Mouse (Mus musculus) cerebellum, adult 9-10 months (tissue): Measurements from ENCODE around the gene Prkn.

ENCODE experiments used
- DNase-seq: peaks from one replicate; pipeline ENCODE4 v3.0.0; 2022

The Prkn gene

GRCm38 (mm10) chr17:10997291-10997690 is 157.1 kb downstream of the Prkn start:
- DNase-seq = peak; percentile 19

DNA sequence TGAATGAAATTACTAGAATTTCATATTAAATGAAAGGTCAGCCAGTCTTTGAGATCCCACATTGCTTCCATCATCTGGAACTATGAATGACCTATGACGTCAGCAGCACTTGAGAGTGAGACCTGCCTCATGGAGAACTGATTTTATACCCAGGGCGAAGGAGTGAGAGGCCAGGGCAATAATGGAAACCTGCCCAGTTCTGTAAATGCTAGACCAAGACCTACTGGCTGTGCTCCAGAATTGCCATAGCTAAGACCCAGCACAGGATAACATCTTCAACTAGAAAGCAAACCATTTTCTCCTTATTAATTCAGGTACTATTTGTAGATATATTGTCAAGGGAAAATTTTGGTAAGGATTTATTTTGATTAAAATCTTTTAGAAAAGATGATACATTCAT is 183.2 kb downstream of the Prkn start:
- peak; percentile 41 for DNase-seq

DNA sequence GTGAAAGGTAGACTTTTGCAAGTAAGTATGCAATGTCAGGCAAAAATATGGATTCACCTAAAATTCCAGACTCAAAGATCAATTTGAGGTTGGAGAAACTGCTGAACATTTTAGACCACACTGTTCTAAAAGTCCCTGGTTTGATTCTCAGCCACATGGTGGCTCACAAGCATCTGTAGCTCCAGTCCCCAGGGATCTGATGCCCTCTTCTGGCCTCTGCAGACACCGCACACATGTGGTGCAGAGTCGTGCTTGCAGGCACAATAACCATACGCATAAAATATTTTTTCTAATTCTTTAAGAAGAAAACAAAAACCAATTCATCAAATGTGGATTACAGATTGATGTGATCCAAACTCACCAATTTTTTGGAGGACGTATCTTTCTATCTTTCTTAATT is 189.2 kb downstream of the Prkn start:
- DNase-seq = no peak

- no peak for DNase-seq
These were observed 190.8 kb downstream of the Prkn start for GRCm38 (mm10) chr17:11030936-11031335.

DNA sequence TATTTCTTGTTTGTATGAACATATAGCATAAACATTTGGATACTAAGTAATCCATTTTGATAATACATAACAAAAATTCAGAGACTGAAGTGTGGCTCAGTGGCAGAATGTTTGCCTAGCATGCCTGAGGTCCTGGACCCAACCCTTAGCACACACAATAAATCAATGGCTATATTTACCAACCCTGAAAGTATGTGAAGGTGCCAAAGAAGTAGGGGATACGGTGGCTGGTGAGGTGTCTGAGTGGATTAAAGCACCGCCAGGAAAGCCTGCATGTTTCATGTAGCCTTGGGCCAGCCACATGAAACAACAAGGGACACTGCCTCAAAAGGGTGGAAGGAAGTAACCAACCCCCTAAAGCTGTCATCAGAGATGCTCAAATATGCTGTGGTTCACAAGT is 192.2 kb downstream of the Prkn start:
- DNase-seq = no peak

GRCm38 (mm10) chr17:11033594-11033993 is 193.4 kb downstream of the Prkn start:
- DNase-seq = peak; percentile 51

DNA sequence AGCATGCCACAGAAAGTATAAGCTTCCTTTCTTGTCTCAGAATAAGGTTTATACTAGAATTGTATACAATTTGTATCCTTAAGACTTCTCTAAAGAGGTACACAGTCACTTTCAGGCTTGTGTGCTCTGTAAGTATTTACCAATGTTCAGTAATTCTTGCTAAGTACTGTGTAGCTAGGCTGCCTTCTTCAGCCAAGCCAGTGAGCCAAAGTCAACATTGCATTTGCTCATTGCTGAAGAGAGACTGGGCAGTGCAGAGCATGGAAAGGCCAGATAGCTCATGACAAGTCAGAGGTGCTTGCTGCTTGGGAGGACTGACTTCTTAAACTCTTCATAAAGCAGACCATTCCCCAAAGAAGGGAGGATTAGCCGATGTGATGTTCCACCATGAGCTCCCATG is 198.1 kb downstream of the Prkn start:
- no peak for DNase-seq

DNA sequence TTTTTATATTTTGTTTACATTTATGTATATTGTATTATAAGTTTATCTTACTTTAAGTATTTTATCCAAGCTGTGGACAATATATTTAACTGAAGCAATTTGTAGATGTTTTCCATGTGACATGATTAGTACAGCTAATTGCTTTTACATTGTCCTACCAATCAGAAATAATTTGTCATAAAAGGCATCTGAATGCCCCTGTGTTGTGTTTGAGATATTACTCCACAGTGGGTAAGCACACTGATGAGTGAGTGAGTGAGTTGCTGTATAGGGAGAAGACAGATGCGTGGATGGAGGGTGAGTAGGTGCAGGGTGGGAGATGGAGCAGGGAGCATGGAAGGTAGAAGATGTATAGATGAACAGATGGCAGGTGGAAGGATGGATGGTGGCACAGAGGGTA is 218.8 kb downstream of the Prkn start:
- DNase-seq = no peak

- no peak for DNase-seq
These were observed 227.0 kb downstream of the Prkn start for GRCm38 (mm10) chr17:11067076-11067703.

DNA sequence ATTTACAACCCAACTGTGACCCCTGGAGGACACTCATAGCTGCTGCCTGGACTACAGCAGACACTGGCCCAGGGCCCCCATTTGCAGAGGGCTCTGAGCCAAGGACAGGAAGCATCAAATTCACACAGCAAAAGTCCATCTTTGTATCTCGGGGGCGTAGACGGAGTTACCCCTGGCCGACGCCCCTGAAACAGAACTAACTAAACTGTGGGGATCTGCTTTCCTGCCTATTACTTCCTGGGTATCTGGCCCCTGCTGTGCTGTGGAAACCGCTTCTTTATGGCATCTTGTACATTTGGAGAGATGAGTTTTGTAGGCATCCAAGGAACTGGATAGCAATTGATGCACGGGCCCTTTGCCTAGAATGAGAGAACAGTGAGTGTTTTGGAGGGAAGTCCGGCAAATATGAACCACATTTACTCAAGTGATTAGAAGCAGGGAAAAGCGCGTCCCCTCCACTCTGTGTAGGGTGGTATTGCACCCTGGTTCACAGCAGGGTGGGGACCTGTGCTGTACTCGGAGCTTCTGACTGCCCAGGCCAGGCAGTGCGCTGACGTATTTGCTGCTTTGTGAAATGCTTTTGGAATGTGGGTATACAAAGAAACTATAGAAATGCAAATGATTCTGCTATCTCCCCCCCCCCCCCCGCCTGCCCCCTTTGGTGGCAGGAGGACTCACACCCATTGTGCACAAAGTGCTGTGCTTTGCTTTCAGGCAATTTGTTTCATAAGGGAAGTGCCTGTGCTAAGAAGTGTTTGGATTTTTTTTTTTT is 227.7 kb downstream of the Prkn start:
- DNase-seq = peak; percentile 88

DNA sequence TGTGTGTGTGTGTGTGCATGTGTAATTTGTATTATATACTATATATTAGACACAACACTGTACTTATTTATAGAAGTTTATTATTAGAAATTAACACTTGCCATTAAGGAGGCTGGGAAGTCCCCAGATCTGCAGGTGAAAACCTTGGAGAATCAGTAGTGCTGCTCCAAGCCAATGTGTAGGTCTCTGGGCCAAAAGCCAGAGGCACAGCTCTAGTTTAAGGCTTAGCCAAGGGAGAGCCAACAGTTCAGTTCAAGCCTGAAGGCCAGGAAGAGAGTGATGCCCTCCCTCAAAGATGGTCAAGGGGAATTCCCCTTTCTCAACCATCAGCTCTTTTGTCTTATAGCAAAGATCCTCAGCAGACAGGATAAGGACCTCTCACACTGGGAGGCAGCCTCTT is 230.8 kb downstream of the Prkn start:
- no peak for DNase-seq

DNA sequence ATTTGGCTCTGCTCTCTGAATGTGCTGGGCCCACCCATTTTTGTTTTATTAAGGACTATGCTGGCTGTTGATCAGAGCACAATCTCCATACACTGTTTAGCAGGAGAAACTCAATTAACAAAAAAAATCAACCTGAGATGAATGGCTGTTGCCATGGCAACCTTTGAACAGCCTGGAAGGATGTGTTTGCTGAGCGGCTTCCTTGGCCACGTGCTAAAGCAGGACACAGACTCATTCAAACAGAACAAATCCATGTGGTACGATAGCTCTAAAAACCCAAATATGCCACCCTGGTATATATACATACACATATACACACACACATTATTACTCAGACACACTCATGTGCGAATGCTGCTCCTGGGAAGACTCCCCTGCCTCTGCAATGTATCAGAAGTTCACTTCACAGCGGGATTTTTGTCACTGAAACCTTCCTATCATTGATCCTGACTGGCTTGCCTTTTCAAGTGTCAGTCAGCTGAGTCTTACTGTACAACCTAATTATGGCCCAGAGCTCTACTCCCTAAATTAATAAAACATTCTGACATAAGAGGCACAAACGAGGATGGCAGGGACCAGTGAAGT is 236.2 kb downstream of the Prkn start:
- DNase-seq = no peak

GRCm38 (mm10) chr17:11086492-11086891 is 246.3 kb downstream of the Prkn start:
- peak; percentile 66 for DNase-seq

GRCm38 (mm10) chr17:11087088-11087487 is 246.9 kb downstream of the Prkn start:
- DNase-seq = no peak

- no peak for DNase-seq
These were observed 247.6 kb downstream of the Prkn start for GRCm38 (mm10) chr17:11087823-11088222.

DNA sequence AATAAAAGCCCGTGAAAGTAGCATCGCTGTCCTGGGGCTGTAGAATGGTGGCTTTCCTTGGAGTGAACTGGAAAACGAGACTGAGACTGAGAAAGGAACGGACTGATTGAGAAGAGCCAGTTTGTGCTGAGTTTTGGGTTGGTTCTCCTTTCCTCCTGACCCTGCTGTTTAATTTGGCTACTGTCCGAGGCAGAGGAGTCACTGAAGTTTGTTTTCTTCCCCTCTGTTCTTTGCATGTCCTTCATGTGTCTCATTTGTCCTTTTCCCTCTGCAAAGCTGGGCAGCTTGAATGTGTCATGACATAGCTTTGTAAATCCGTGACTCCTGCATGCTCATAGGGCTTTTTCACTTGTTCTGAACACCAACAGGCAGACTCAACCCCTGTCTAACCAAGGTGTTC is 249.2 kb downstream of the Prkn start:
- no peak for DNase-seq

- no peak for DNase-seq
These were observed 252.7 kb downstream of the Prkn start for GRCm38 (mm10) chr17:11092900-11093299.

- DNase-seq = no peak
These were observed 253.1 kb downstream of the Prkn start for GRCm38 (mm10) chr17:11093321-11093720.

DNA sequence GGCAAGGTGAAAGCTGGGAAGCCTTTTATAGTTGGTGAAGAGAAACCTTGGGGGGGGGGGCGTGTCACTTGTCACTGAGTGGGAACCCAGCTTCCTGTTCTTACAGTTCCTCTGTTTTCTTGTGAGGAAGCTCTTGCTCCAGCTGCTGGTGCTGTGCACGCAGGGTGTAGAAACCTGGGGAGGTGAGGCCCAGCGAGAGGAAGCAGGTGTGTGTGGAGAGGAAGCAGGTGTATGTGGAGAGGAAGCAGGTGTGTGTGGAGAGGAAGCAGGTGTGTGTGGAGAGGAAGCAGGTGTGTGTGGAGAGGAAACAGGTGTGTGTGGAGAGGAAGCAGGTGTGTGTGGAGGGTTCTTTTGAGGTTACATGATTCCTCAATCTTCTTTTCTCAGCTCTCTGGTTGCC is 266.8 kb downstream of the Prkn start:
- DNase-seq = no peak

DNA sequence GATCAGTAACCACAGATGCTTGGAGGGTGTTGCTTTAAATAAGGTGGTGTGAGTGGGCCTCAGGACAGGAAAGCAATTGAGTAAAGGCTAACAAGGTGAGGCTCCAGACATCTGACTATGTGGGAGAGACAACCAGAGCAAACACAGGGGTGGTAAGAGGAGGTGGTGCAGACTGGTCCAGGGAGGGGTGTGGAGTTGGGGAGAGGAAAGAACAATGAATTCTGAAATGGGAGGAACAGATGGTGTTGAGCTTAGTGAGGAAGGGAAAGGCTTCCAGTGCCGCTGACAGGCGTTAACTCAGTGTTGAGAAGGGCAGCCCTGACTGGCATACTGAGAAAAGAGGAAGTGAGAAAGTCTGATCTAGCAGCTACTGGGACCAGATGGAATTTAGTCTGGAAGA is 267.7 kb downstream of the Prkn start:
- no peak for DNase-seq

- no peak for DNase-seq
These were observed 277.3 kb downstream of the Prkn start for GRCm38 (mm10) chr17:11117508-11117907.

DNA sequence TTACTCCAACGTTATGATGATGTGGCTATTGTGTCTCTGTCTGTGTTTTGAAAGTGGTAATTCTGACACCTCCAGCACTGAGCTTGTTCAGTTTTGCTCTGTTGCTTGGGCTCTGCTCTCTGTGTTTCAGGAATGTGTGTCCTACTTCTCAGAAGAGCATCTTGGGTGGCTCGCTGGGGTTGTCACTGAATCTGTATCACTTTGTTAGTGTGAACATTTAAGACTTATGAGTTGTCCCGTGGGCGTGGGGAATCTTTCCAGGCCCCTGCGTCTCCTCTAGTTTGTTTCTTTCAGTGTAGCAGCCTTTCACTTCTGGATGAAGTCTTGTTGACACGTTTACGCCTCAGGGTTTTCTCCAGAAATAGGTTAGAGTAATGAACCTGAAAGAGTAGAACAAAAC is 283.9 kb downstream of the Prkn start:
- DNase-seq = no peak

DNA sequence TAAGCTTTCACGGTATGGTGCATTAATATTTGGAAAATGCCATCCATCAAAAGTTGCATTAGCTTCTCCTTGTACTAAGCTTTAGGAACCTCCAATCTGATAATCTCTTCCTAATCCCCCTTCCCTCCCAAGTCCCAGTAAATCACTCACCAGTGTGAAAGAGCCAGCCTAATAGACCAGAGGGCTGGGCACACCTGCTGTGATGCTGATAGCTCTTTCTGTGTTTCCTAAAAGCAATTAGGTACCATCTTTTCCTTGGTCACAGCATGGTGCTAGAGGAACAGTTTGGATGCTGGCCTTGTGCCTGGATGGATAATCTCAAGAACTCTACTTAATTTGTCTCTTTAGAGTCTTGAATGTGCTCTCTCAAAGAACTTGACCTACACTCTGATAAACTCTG is 287.0 kb downstream of the Prkn start:
- DNase-seq = no peak

DNA sequence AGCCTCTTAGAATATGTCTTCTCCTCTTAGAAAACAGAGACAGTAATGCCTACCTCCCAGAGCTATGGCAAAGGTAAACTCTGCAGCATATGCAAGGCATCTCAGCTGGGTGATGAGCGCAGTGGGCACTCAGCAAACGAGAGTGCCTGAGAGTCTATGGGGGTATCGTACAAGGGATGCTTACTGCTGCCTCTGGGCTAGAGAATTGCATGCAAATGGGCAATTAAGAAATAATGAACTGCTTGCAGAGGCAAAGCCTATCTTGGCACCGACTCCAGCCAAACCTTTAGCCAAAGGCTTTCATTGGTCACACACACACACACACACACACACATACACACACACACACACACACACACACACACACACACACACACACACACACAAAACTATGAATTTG is 290.7 kb downstream of the Prkn start:
- DNase-seq = no peak
